Mouse (Mus musculus) lung, postnatal 4 days (tissue): ENCODE data around the gene Hoxb2.

Source experiments
- DNase-seq, 2 experiments: peaks; one replicate each; pipeline ENCODE4 v3.0.0; 2021

Gene Hoxb2

DNA sequence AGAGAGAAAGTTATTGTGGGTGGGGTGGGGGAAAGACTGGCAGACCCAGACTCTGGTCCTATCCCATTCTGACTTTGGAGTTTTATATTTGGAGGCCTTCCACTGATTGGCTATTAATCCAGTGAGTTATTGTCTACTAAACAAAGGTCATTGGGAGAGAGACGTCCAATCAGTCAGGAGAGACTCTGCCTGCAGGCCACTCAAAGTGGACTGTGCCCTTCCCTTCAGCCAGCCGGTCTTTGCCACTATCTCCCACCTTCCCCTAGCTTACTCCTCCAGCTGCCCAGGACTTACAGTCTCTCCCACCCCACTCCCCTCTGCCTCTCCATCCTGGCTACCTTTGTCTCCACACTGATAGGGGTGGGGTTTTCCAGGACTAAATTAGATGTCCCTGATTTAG lies 13.7 kb upstream of the Hoxb2 start:
- no peak for DNase-seq

DNA sequence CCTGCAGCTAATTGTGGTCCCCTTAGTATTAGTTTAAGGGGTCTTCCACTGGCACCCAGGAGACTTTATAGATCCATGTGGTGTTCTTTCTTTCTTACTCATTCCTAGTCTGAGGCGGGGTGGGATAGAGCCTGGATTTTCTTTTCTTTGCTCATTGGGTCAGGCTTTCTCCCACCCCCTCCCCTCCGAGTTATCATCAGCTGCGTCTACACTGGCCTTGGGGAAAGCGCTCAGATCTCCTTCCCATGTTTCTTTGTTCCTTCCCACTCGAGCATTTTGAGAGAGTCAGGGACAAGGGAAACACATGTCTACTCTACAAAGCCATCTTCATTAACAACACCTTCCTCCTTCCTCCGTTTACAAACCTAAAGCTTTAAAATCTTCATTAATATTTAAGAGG lies 13.3 kb upstream of the Hoxb2 start:
- DNase-seq, result no peak

DNA sequence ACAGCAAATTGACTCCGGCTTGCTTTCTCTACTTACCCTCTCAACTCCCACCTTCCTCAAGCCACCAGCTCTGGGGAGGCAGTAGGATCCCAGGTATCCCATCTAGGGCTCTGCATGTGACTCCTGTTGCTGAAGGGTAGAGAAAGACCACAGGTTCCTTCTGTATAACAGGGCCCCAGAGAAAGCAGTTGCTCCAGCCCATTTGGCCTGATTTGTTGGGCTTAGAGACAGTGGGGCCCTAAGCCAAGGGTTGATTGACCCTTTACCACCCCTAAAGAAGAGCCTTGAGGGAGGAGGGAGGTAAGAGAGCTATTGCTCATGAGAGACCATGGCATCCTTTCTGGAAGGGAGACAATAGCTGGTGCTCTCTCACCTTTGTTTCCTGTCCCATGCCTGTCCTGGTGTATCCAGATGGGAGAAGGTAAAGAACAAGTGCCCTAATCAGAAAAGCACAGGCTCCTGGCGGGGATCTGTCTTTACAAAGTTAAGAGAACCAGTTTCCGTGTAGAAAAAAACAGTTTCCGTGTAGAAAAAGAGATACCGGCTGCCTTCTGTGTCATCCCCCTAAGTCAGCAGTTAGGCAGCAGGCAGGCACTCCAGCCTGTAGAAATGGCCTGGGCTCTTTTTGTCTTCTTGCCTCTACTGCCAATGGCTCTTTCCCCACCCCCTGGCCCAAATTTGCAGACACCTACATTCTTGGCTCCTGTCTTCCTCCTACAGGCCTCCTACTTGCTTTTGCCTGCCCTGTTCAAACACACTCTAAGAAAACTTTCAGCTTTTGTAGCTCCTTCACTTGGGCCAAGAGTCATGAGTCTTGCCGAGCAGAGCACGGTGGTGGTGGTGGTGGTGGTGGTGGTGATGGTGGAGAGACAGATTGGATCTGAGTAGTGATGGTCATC lies 11.1 kb upstream of the Hoxb2 start:
- no peak for DNase-seq

DNA sequence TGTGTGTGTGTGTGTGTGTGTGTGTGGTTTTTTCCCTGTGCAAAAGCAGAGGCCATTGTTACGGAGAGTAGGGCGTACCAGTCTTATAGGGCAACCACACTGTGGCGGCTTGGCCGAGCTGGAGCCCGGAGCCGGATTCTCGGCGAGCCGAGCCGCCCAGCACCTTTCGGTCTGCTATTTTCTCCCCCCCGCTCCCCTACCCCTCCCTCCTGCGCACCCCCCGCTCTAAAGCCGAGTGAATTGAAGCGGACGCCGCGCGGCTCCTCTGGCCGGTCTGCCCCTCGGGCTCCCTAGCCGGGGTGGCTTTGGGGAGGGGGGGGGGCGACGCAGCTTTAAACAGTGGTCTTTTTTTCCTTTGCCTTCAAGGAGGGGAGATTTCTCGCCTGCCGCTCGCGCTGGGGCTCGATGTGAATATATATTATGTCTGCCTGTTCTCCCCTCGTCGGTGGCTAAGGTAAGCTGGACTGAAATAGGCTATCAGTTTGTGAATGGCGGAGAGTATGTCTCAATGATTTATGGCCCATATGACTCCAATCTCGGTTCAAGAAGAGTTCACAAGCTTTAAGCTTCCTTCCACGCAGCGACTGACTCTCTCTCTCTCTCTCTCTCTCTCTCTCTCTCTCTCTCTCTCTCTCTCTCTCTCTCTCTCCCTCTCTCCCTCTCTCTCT lies 9.5 kb upstream of the Hoxb2 start:
- peak; percentile 38 to 63 for DNase-seq

DNA sequence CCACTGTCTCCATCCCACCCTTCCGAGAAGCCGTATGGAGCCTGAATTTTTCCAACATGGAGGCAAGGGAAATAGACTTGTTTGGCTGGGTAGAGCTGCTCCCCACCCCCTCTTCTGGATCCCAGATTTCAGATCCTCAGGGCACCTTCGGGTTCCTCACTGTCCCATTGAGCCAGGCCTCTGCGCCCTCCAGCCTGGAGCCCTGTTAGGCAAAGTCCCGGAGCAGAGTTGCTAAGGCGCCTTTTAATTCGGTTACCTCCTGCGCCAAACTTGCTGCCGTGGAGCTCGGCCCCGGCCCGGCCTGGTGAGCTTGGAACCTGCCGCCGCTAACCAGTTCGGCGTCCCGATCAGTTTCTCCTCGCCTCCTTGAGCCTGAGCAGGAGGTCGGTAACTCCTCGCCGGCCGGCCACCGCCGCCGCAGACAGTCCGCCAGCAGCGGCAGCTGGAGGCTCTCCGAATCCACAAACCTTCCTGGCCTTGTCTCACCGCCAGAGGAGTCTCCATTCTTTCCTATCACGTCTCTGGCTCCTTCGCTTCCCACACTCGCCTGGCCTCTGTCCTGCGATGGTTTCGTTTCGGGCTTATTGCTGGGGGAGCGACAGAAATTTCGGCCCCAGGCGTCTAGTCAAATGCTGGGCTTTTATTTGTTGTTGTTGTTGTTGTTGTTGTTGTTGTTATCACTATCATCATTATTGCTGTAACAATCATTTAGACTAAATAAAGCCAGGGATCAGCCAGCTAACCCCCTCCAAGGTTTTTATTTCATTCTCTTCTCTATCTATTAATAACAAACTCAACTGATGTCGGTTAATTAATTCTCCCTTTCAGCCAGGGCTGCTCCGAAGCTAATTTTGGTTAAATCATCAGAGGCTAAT lies 8.4 kb upstream of the Hoxb2 start:
- DNase-seq, result peak in 1 of 2 experiments; percentile 77

DNA sequence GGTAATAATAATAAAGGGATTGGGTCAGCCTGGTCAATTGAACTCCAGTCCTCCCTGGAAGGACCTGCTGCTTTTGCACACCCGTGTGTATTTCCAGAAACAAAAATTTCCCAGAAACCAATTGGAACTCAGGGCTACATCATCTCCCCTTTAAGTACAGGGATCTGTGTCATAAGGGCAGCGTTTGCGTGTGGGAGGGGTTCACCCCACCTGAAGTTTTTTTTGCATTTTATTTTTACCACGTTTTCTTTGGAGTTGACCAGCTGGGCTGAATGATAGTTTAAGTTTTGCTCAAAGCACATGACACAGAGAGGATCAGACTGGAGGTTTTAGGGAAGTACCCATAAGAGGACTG lies 7.8 kb upstream of the Hoxb2 start:
- peak in 1 of 2 experiments; percentile 10 for DNase-seq

DNA sequence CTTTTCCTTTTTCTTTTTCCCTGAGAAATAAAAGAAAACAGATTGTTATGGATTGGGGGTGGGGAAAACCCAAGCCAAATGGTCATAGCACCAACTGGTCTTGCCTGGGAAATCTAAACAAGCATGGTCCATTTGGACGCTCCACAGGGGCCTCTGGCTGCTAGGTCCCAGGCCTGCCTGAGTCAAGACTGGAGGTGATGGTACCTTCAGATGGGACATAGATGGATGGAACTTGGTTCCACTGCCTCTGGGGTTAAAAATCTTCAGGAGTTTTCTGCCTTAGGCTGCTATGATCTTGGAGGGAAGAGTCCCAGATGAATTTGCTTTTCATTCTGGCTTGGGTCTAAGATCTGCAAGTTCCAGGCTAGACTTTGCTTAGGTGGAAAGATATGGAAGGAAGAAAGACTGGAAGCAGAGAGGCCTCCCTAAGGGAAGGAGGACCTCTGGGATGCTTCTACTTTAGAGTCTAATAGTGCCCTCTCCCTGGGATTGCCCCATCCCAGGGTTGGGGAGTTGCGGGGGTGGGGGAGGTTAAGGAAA lies 7.0 kb upstream of the Hoxb2 start:
- peak in 1 of 2 experiments; percentile 12 for DNase-seq

DNA sequence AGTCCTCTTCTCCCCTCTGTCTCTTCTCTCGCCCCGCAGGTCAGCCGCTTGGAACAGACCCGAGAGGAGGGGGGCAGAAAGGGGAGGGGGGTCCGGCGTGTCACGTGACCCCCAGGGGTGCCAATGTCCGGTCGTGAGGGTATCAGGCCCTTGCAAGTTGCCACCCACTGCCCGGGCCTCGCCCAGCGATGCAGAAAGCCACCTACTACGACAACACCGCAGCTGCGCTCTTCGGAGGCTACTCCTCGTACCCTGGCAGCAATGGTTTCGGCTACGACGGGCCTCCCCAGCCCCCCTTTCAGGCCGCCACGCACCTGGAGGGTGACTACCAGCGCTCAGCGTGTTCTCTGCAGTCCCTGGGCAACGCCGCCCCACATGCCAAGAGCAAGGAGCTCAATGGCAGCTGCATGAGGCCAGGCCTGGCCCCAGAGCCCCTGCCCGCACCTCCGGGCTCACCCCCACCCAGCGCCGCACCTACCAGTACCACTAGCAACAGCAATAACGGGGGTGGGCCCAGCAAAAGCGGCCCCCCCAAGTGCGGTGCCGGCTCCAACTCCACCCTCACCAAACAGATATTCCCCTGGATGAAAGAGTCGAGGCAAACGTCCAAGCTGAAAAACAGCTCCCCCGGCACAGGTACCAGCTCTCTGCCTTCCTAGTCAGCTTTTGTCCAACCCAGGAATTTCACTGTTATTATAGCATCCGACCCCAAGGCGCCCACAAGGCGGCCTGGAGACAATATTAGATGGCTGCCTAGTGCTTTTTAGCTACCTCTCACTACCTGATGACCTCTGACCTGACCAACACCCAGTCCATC lies 6.1 kb upstream of the Hoxb2 start:
- peak in 1 of 2 experiments; percentile 67 for DNase-seq

DNA sequence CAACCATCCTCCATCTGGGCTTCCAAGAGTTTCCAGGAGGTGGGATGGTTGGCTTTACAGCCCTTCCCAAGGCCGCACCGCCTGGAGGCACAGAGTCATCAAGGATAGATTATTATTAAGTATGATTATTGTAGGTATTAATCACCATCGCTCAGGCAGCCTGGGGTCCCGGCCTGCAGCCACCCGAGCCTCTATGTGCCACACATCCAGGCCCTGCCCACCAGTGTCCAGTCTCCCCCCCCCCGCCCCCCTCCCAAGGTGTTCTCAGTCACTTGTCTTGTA lies 5.5 kb upstream of the Hoxb2 start:
- DNase-seq, result no peak

DNA sequence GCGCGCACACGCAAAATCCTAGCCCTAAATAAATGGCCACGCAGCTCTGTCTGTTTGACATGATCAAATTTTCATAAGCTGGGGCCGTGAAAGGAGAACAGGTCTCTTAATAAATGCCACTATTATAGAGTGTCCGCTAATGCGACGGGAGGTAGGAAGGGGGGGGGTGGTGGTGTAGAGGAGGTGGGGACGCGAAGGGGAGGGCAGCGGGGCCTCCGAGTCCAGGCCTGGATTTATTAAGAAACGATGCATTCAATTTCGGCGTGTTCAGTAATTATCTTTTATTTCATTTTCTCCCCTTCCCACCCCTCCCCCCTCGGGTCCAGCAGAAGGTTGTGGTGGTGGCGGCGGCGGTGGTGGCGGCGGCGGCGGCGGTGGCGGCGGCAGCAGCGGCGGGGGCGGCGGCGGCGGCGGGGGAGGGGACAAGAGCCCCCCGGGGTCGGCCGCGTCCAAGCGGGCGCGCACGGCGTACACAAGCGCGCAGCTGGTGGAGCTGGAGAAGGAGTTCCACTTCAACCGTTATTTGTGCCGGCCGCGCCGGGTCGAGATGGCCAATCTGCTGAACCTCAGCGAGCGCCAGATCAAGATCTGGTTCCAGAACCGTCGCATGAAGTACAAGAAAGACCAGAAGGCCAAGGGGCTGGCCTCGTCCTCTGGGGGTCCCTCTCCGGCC lies 5.0 kb upstream of the Hoxb2 start:
- peak in 1 of 2 experiments; percentile 62 for DNase-seq

DNA sequence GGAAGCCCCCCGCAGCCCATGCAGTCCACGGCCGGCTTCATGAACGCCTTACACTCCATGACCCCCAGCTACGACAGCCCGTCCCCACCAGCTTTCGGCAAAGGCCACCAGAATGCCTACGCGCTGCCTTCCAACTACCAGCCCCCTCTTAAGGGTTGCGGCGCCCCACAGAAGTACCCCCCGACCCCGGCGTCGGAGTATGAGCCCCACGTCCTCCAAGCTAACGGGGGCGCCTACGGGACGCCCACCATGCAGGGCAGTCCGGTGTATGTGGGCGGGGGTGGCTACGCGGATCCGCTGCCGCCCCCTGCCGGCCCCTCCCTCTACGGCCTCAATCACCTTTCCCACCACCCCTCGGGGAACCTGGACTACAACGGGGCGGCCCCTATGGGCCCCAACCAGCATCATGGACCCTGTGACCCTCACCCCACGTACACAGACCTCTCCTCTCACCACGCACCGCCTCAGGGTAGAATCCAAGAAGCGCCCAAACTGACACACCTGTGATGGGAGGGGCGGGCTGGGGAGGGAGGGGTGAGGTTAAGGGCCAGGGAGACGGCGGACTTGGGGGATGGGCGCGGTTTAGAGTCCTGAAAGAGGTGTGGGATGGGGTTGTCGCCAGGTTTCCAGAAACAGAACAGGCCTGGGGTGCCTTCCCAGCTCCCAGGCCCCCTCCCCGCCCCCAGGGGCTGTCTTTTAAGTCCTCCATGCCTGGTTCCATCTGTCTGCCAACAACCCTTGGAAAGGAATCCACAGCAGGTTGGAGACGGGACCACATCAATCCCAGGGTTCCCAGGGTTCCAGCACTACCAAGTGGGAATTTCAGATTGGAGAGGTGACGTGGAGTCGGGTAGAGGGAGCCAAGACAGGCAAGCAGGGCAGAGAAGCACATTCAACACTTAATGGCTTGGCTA lies 4.2 kb upstream of the Hoxb2 start:
- no peak for DNase-seq

DNA sequence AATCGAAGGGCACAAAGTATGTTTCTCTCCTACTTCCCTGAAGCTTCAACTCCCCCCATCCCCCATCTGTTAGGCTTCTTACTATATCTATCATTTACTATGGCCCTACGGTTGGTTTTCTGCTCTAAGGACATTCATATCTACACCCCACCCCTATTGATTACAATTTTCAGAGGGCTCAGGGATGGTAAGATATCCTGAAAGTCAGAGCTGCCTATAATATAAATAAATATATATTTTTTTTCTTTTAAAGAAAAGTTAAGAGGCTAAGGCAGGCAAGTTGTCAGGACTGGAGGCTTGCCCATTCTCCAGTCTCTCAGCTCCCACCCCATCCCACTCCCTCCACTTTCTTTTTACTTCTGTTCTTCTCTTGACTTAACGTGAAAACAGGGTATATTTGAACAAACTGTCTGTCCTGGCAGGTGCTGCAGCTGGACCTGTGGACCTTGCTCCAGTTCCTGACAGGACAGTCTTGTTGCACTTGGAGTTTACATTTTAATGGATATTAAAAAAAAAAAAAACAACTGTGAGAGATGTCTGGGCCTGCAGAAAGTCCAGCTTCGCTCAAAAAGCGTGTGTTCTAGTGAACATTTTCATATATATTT lies 3.3 kb upstream of the Hoxb2 start:
- DNase-seq, result no peak

DNA sequence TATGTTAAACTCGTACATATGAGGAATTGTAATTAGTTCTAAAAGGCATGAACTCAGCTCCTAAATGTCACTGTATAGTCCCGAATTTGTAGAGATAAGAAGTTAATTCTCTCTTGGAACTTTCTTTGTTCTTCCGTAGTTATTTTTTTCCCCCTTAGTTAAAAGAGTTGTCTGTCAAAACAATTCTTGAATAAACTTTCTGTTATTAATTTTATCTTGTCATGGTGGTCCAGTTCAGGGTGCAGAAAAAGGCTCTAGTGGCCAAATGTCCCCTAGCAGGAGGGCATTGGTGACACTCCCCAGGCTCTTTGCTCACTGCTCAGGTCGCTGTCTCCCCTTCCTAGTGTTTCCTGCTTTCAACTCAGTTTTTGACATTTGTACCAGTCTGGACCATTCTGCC lies 2.6 kb upstream of the Hoxb2 start:
- no peak for DNase-seq

DNA sequence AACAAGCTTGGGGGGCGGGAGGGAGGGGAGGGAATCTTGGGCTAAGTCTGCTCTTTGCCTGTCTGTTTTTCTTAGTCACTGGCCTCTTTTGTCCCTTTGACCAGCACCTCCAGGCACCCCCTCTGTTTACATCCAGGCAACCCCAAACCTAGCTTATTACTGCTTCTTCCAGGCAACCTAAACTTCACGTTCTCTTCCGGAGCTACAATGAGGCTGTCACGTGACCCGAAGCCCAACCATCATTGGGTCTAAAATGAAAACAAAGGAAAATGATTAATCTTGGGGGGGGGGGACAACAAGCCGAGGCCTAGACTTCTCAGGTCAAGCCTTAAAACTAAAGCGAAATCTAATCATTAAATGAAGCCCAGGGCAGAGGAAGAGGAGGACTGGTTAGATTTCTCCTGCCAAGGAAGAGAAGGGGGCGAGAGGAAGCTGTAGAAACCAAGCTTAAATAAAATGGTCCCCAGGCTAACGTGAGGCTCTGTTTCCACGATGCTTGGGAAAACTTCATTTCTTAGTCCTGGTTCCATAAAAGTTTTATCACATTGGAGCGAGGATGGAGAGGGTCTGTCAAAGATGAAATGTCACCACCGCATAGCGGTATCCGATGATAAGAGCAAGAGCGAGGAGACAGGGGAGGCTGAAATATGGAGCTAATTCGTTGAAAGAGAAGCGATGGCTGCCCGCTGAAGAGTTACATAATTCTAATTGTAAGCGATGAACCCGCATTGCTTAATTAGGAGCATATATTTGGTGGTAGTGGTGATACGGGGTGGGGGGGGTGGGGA lies 2.0 kb upstream of the Hoxb2 start:
- DNase-seq, result no peak

DNA sequence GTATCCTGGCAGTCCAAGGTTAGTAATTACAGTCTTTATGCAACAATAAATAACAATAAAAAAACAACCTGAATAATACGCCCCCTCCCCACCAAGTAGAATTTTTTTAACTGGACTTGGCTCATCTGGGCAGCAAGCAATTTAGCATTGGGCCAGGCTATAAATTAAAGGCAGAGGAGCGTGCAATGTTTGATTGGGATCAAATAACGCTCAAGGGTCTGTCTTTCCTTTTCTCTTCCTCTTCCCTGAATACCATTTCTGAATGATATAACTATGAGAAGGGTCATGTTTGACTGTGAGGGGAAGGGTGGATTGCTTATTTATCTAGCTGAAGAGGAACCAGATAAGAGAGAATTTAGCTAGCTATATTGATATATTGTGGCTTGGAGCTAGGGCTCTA lies 1.3 kb upstream of the Hoxb2 start:
- DNase-seq, result no peak

DNA sequence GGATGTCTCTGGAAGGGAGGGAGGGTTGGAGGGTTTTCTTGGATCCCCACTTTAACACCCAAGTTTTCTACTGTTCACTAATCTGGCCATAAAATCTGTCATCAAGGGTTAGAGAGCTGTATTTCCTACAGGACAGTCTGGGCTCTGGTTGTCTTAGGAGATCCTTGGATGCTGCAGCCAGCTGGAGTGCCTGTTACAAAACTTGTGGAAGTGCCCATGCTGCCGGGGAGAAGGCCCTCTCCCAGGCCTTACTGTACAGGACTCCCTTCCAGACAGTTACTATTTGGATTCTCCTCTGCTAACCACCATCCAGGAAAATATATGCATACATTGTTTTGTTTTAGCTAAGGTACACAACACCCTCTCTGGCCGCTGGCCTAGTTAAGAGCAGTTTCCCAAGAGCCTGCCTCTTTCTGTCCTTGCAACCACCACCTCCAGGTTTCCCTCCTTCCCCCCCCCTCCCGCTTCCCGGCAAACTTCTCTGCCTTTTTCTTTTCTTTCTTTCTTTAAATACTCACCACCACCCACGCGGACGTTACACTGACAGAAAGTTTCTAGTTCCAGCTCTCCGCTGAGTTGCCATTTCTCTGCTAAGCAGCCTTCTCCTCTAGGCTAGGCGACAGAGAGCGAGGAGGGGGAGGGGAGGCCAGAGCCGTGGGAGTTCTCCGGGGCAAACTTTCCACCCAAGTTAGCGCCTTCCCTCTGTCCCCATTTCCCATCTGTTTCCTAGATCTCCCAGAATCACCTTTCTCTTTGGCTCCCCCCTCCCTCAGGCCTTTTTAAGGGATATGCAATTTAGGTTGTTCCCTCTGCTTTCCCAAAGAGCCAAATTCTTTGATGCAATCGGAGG lies 609 bp upstream of the Hoxb2 start:
- no peak for DNase-seq

DNA sequence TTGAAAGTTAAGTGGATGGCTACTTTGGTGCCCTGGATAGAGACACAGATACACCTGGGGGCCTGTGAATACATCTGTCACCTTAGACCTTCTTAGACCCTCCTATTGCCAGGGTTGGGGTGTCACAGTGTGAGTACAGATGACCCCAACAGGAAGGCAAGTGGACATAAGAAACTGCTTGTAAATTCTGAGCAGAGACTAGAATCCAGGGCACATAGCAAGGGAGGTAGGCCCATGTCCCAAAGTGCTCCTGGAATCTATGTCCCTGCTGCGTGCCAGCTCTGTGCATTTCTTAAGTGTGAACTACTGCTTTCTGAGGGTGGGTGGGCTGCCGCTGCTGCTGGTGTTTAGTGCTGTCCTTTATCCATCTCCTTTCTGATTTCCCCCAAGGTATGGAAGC lies 466 bp downstream of the Hoxb2 start:
- DNase-seq, result no peak

DNA sequence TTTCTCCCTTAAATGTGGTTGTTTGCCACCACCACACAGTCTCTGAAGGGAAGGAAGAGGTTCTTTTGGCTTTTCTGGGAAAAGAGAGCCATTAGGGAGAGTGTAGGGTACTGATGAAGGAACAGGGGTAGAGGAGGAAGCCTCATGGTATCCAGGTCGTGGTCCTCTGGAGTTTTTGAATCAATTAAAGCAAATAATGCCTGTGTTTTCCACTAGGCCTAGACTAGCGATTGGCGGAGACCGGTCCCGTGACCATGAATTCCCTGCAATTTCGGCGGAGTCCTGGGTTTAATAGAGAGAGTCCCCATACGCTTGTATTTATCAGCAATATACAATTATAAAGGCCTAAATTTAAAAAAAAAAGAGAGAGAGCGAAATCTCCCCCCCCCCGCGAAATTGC lies 987 bp downstream of the Hoxb2 start:
- DNase-seq, result peak in 1 of 2 experiments; percentile 39

DNA sequence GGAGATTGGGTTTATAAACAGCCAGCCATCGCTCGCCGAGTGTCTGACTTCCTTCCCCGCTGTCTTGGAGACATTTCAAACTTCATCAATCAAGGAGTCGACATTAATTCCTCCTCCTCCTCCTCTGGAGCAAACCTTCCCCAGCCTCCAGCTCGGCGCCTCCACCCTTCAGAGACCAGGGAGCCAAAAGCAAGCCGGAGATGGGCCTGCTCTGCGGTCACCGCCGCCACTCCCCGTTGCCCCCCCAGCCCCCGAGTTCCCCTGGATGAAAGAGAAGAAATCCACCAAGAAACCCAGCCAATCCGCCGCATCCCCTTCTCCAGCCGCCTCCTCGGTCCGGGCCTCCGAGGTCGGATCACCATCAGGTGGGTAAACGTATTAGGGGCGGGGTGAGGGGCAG lies 1.5 kb downstream of the Hoxb2 start:
- DNase-seq, result peak; percentile 66 to 83
